Mouse (Mus musculus): ENCODE data around the gene Ikzf3. TPM values are rescaled to one million over a fixed set of nuclear protein-coding genes. Genes with fewer than 3 reads are reported as not detected.

Gene Ikzf3
- polyA plus RNA-seq, 1 experiment: 41.7 TPM

DNA sequence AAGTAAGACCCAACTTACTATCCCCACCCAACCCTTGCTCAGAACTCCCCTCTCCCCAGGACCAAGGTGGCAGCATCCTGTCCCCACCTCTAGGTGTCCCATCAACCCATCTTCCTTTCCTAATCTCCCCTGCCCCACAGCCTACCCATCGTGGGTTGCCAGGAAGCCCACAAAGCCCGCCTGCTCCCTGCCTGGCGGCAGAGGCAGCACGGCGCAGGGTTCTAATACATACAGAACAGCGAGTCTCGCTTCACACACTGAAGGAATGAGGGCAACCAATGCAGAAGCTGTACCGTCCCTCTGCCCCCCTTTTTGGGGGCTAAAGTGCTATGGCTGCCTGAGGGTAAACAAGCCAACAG lies 36.2 kb upstream of the Ikzf3 start:
- Histone ChIP-seq H3K27ac (ENCODE audit: control insufficient read depth, insufficient read depth, low read depth, low read length, poor library complexity) (peak overlapping the region; percentile 87), H3K4me1 (ENCODE audit: control insufficient read depth, insufficient read depth, low read length) (peaks cover 2% of the 10 kb centered on the region; the same call in 1 of the 2 replicates), H3K4me3 (replicated peaks; ENCODE audit: control insufficient read depth, low read depth, low read length) (peak overlapping the region; percentile 30)
- WGBS: 37% methylated on average over 8 of the region's 8 CpGs
- TF ChIP-seq POLR2A (IDR thresholded peaks at IDR 0.05; ENCODE audit: borderline replicate concordance, control insufficient read depth, low read depth, low read length) (0 out of 2 replicates have a peak, but pooled peaks have one; percentile 20), CTCF (IDR thresholded peaks at IDR 0.05; ENCODE audit: control insufficient read depth, insufficient read depth, low read length) (no peak)

DNA sequence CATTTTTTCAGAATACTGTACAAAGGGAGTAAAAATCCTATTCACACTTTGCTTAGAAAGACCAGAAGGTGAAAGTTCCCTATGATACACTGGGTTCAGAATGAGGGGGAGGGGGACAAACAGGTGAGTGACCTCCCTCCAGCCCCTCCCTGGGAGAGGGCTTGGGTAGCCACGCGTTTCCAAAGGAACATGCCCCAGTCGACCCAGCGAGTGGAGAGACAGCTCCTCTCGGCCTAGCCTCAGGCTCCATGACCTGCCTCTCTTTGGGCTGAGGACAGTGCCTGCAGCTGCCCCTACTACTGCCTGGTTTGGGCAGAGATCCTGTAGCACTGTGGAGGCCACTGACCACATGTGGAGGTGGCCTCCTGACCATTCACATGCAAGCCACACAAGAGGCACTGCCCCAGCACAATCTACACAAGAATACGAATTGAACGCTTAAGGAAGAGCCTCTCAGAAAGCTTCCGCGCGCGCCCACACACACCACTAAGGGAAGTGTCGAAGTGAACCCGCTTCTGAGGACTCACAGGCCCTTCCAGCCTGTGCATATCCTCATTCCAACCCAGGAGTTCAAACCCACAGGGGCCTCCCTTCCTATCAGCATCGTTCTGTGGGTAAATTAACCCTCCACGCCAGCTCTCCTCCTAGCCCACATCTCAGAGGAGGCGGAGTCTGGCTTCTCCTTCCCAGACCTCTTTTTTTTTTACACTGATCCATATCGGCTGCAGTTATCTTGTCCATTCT lies 35.6 kb upstream of the Ikzf3 start:
- Histone ChIP-seq H3K27ac (ENCODE audit: control insufficient read depth, insufficient read depth, low read depth, low read length, poor library complexity) (peak overlapping the region; percentile 87), H3K4me1 (ENCODE audit: control insufficient read depth, insufficient read depth, low read length) (peaks cover 2% of the 10 kb centered on the region; the same call in 1 of the 2 replicates), H3K4me3 (replicated peaks; ENCODE audit: control insufficient read depth, low read depth, low read length) (peak overlapping the region; percentile 54)
- 27% methylated on average over 17 of the region's 17 CpGs for whole genome bisulfite sequencing
- TF ChIP-seq POLR2A (IDR thresholded peaks at IDR 0.05; ENCODE audit: borderline replicate concordance, control insufficient read depth, low read depth, low read length) (no peak), CTCF (IDR thresholded peaks at IDR 0.05; ENCODE audit: control insufficient read depth, insufficient read depth, low read length) (no peak)

DNA sequence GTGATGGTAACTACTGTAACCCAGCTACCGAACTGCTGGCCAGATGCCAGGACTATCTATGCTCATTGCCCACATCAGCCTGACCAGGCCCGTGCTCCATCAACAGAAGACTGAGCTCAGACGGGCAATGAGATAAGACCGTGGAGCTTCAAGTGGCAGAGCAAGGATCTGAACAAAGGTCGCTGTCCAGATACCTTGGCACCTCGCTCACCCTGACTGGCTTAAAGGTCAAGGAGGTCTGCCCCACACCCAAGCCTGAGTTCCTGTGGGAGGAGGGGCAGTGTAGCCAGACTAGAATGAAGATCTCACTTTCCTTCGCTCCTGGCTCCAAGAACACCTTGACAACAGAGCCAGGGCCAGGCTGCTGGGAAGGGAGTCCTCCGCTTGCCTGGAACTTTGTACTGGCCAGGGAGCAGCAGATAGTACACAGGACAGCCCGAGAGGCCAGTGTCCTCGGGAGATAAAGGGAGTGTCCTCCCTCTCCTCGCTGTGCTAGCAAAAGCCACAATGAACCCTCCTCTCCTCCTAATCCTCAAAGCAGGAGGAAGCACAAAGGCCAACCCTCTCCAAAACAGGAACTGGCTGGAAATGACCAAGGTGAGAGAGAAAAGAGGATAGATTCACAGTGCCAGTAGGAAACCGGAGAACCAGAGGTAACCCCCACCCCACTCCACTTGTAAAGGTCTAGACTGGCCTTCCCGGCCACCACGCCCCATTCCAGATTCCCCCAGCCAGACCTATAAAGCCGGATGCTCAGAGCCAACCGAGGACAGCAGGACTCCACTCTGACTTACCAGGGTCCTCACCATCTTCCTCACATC lies 34.7 kb upstream of the Ikzf3 start:
- peak overlapping the region; percentile 87 for H3K27ac ChIP-seq (ENCODE audit: control insufficient read depth, insufficient read depth, low read depth, low read length, poor library complexity)
- WGBS: 44% methylated on average over 16 of the region's 16 CpGs
- TF ChIP-seq POLR2A (IDR thresholded peaks at IDR 0.05; ENCODE audit: borderline replicate concordance, control insufficient read depth, low read depth, low read length) (peak; percentile 28; the same call in 1 of the 2 replicates), CTCF (IDR thresholded peaks at IDR 0.05; ENCODE audit: control insufficient read depth, insufficient read depth, low read length) (no peak)
- H3K4me1 ChIP-seq (ENCODE audit: control insufficient read depth, insufficient read depth, low read length): peaks cover 2% of the 10 kb centered on the region; the same call in 1 of the 2 replicates
- peak overlapping the region; percentile 20 for H3K4me3 ChIP-seq (replicated peaks; ENCODE audit: control insufficient read depth, low read depth, low read length)

DNA sequence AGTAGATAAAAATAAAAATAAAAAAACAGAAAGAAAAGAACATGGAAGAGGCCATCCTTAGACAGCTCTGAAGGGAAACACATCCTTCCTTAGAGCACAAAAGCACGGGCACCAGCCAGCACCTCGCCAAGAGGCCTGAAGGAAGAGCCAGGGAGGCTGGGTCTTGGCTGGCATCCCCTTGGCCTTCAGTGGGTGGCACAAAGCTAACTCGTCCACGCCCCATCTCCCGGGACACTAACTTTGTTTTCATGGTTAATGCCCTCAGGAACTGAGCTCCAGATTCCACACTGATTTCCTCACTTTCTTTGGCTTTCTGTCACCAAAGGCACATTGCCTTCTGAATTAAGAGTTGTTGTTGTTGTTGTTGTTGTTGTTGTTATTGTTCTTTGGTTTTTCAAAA lies 31.9 kb upstream of the Ikzf3 start:
- WGBS: 81% methylated on average over 5 of the region's 5 CpGs
- no peak for TF ChIP-seq CTCF (IDR thresholded peaks at IDR 0.05; ENCODE audit: control insufficient read depth, insufficient read depth, low read length)
- TF ChIP-seq POLR2A (IDR thresholded peaks at IDR 0.05; ENCODE audit: borderline replicate concordance, control insufficient read depth, low read depth, low read length): no peak
- H3K4me1 ChIP-seq (ENCODE audit: control insufficient read depth, insufficient read depth, low read length): peaks cover 2% of the 10 kb centered on the region; the same call in 1 of the 2 replicates
- no peak overlapping the region for H3K27ac ChIP-seq (ENCODE audit: control insufficient read depth, insufficient read depth, low read depth, low read length, poor library complexity)
- no peak overlapping the region for H3K4me3 ChIP-seq (replicated peaks; ENCODE audit: control insufficient read depth, low read depth, low read length)

DNA sequence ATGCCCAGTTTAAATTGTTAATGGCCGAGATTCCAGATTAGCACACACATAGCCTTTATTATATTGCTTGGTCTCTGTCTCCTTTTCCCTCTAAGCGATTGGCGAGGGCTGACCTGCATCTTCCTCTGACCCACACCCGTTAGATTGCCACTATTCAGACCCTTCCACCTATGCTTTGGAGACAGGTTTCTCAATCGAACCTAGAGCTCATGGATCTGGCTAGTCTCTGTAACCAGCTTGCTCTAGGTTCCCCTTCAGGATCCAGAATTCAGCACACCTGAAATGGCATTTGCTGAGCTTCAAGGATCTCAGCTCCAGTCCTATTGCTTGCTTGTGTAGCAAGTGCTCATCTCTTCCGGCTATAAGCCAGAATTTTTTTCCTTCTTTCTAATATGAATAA lies 23.6 kb upstream of the Ikzf3 start:
- 80% methylated on average over 6 of the region's 6 CpGs for WGBS
- Histone ChIP-seq H3K4me1 (ENCODE audit: control insufficient read depth, insufficient read depth, low read length) (no peaks in the 10 kb centered on the region), H3K27ac (ENCODE audit: control insufficient read depth, insufficient read depth, low read depth, low read length, poor library complexity) (no peak overlapping the region), H3K4me3 (replicated peaks; ENCODE audit: control insufficient read depth, low read depth, low read length) (no peak overlapping the region)
- TF ChIP-seq POLR2A (IDR thresholded peaks at IDR 0.05; ENCODE audit: borderline replicate concordance, control insufficient read depth, low read depth, low read length) (no peak), CTCF (IDR thresholded peaks at IDR 0.05; ENCODE audit: control insufficient read depth, insufficient read depth, low read length) (no peak)

DNA sequence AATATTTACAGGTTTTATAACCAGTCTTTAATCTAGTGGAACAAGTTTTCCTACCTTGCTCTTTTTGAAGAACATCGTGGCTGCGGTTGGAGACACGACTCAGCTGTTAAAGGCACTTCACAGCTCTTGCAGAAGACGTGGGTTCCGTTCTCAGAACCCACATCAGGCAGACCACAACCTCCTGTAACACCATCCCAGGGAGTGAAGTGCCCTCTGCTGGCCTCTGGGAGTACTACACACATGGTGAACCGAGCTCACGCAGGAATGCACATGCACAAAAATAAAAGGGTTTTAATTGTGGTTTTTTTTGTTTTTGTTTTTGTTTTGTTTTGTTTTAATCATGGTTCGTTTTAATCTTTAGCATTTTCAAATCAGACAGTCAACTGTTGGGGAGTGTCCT lies 22.5 kb upstream of the Ikzf3 start:
- TF ChIP-seq CTCF (IDR thresholded peaks at IDR 0.05; ENCODE audit: control insufficient read depth, insufficient read depth, low read length) (peak; percentile 57), POLR2A (IDR thresholded peaks at IDR 0.05; ENCODE audit: borderline replicate concordance, control insufficient read depth, low read depth, low read length) (no peak)
- Histone ChIP-seq H3K4me1 (ENCODE audit: control insufficient read depth, insufficient read depth, low read length) (no peaks in the 10 kb centered on the region), H3K27ac (ENCODE audit: control insufficient read depth, insufficient read depth, low read depth, low read length, poor library complexity) (no peak overlapping the region), H3K4me3 (replicated peaks; ENCODE audit: control insufficient read depth, low read depth, low read length) (no peak overlapping the region)
- WGBS: 76% methylated on average over 8 of the region's 8 CpGs

DNA sequence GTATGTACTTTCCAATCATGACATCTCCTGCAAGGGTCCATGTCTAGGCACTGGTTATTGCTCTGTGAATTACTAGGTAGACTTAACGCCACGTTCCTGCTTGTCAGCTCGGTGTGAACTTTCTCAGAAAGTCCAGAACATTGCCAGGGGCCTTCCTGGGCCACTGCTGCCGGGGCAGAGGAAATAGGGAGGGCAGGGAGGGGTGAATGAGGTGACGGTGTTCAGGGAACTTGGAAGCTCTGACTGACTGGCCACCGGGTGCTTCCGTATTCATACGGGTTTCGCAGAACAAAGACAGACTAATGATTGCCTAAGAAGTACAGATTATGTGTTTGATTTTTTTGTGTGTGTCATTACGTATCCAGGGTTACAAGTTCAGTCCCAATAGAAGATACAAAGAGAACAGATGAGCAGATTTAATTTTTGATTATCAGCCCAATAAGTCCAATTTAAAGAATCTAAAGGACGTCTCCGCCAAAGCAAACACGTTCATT lies 18.1 kb upstream of the Ikzf3 start:
- Histone ChIP-seq H3K27ac (ENCODE audit: control insufficient read depth, insufficient read depth, low read depth, low read length, poor library complexity) (no peak overlapping the region), H3K4me1 (ENCODE audit: control insufficient read depth, insufficient read depth, low read length) (no peaks in the 10 kb centered on the region), H3K4me3 (replicated peaks; ENCODE audit: control insufficient read depth, low read depth, low read length) (no peak overlapping the region)
- TF ChIP-seq CTCF (IDR thresholded peaks at IDR 0.05; ENCODE audit: control insufficient read depth, insufficient read depth, low read length): no peak
- no peak for TF ChIP-seq POLR2A (IDR thresholded peaks at IDR 0.05; ENCODE audit: borderline replicate concordance, control insufficient read depth, low read depth, low read length)
- 59% methylated on average over 13 of the region's 13 CpGs for WGBS

DNA sequence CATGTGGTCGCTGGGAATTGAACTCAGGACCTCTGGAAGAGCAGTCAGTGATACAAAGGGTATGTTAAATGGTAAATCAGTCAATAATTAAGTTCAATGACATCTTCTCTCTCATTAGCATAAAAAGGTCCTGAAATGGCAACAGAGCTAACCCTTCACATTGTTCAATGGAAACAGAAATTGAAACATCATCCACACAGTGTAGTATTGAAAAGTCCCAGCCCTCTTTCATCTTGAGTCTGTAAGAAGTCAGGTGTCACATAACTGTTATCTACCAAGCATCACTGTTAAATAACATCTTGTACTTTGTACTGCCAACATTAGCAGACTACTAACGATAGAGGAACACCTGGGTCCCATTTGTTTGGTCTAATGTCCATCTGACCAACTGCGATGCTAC lies 17.2 kb upstream of the Ikzf3 start:
- no peak overlapping the region for H3K4me3 ChIP-seq (replicated peaks; ENCODE audit: control insufficient read depth, low read depth, low read length)
- TF ChIP-seq CTCF (IDR thresholded peaks at IDR 0.05; ENCODE audit: control insufficient read depth, insufficient read depth, low read length) (no peak), POLR2A (IDR thresholded peaks at IDR 0.05; ENCODE audit: borderline replicate concordance, control insufficient read depth, low read depth, low read length) (no peak)
- 88% methylated on average over 3 of the region's 3 CpGs for WGBS
- no peak overlapping the region for H3K27ac ChIP-seq (ENCODE audit: control insufficient read depth, insufficient read depth, low read depth, low read length, poor library complexity)
- H3K4me1 ChIP-seq (ENCODE audit: control insufficient read depth, insufficient read depth, low read length): no peaks in the 10 kb centered on the region

All from bone marrow, adult 2 months (tissue).